Mouse (Mus musculus) layer of hippocampus, postnatal 25 days (tissue): ENCODE results near the gene Kif21b. TPM values are rescaled to one million over a fixed set of nuclear protein-coding genes. Genes with fewer than 3 reads are reported as not detected.

Experiments
- DNase-seq, 2 experiments: peaks; one replicate each; pipeline ENCODE4 v3.0.0; 2022; ENCODE audit warnings: mixed read lengths in 2 of 2, low spot score in 1 of 2; ENCODE audit errors: extremely low spot score in 1 of 2
- total RNA-seq, 2 experiments: library from RNA; stranded (reverse); gene quantifications; 2 replicates each; pipeline ENCODE4 v1.2.3; 2021

Kif21b gene
- total RNA-seq, 2 experiments from 2014 or later = 35.0 to 54.8 TPM

DNA sequence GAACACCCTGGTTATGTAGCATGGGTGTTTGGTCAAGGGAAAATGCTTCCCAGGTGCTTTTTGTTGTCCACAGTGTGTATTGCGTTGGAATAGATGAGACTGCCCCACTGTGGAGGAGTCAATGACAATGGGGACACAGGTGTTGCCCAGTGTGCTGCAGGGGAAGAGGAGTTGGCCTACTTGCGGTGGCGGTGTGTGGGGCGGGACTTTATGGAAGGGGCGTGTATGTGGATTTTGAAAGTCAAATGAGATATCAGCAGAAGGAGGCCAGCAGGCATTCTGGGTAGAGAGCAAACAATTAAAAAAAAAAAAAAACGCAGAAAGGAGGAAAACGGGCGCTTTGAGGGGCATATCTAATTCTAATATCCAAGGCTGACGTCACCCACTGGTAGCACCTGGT, 18.5 kb downstream of the Kif21b start:
- DNase-seq = no peak

DNA sequence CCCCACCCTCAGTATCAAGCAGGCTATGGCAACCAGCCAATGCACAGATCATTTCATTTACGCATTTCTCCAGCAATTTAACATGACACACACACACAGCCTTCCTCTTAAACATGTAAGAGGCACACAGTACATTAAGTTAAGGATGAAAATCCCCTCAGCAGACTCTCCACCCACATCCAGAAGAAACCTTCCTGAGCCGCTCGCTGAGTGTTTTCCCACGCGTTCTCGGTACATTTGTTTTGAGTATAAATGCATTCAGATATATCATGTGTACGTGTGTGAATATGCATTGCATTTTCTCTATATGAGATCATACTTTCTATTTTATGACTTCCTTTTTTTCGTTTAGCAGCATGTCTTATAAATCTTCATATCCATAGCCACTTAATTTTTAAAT, 20.2 kb downstream of the Kif21b start:
- DNase-seq = no peak

DNA sequence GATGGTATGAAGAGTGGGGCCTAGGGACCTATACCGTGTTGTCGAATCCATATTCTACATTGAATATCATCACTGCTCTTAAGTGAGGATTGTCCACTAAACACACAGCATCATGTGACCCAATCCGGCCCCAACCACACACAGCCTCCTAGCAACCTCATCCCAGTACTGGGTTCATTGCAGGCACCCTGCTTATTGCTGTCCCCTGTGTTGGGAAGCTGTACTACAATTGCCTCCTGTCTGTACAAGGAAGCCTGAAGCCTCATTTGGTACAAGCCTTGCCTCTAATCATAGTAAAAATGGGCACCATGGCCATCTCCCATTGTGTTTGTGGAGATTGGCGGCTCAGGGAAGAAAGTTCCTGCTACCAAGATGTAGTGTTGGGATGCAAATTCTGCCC, 25.1 kb downstream of the Kif21b start:
- DNase-seq = no peak

DNA sequence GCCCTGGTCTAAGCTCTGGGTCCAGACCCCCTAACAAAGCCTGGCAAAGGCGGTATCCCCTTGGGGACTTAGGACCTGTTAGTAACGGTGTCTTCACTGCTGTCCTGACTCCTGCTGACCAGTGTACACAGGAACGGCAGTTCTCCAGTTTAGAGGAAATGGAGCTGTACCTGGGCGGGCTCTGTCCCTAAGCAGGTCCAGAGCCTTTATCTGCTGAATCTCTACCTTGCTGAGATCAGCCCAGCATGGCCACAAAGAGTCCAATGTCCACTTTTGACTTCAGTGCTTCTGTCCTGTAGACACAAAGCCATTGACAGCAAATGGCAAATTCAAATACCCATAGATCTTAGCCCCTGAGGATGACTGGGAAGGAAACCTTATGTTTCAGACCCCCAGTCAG, 25.8 kb downstream of the Kif21b start:
- DNase-seq = no peak

DNA sequence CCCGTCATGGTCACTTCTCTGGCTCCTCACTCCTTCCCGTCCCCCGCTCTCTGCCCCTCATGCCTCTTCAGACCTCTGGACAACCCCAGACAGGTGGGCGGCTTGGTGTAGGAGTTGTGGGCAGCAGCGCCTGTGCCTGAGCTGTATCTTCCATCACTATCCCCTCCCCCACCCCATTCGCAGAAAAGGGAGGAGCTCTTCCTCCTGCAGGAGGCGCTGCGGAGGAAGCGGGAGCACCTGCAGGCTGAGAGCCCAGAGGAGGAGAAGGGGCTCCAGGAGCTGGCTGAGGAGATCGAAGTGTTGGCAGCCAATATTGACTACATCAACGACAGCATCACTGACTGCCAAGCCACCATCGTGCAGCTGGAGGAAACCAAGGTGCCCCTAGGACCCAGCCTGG, 28.6 kb downstream of the Kif21b start:
- no peak for DNase-seq

DNA sequence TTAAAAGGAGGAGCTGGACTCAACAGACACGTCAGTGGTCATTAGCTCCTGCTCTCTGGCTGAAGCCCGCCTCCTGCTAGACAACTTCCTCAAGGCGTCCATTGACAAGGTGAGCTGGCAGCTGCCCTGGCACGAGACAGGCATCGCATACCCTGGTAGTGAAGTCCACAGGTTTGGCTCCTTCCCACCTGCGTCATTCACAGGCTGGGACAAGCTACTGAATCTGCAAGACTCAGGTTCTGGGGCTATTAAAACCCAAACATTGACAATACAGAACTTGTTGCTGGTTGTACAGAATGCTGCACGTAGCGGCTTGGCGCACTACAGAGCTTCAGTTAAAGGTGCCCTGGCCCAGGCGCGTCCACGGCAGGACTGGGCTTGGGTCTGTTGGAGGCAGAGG, 29.1 kb downstream of the Kif21b start:
- no peak for DNase-seq

DNA sequence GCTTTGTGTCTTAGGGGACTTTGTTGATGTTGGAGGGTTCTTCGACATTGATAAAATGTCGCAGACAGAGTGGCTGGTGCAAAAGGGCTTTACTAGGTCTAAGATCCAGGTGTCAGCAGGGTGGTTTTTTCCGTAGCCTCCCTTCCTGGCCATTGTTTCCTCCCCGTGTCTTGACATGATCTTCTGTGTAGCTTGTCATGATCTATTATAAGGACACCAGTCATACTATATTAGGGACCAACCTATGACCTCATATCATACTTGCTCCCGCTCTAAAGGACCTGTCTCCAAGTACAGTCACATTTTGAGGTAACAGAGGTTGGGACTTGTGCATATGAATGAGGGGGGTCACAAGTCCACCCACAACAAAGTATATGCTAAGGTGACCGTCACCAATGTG, 29.7 kb downstream of the Kif21b start:
- no peak for DNase-seq

DNA sequence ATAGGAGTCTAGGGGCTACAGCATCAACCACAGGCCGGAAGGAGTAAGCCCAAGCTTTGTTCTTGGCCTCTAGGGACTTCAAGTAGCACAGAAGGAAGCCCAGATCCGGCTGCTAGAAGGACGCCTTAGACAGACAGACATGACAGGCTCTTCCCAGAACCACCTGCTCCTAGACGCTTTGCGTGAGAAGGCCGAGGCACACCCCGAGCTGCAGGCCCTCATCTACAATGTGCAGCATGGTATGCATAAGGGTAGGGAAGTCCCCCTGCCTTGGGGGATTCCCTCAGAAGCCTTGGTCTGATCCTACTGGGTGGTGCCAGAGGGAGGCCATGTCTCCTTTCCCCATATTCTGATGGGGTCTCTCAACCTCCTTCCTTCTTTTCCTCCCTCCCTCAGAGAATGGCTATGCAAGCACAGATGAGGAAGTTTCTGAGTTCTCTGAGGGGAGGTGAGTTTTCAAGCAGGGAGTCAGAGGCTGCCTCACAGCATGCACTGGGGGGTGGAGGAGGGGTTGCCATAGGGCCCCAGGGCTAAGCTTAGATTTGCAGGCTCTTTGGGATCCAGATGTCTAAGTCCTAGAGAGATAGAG, 30.2 kb downstream of the Kif21b start:
- DNase-seq = no peak

DNA sequence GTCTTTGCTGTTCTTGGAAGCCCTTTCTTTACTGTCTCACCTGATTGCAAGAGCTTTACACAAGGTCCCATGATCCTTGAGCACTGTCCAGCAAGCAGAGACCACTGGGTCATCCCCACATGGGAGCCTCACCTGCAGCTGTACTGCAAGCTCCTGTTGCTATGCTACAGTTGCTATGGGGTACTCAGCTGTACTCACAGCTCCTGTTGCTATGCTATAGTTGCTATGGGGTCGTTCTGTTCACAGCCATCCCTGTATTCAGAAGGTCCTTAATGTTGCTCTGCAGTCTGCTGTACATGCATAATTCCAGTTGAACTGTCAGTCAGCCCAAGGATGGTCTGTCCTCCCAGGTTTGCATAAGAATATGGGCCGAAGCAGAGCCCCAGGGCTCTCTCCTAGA, 34.2 kb downstream of the Kif21b start:
- DNase-seq = no peak

DNA sequence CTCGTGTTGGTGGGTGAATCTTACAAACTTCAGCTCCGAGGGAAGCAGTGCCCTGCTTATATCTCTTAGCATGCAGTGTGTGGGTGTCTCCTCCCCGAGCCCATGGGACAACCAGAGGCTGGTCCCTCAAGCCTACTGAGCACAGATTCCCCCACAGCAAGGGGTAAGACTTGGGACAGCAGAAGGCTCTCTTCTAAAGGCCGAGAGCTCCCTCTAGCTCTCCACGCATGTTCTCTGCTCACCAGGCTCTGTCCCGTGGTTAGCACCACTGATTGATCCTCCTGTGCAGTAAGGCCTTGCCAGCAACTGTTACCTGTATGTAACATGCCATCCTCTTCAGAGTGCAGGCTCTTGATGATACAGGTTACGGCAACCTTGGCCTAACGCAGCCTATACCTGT, 36.5 kb downstream of the Kif21b start:
- DNase-seq = peak in 1 of 2 experiments; percentile 32

DNA sequence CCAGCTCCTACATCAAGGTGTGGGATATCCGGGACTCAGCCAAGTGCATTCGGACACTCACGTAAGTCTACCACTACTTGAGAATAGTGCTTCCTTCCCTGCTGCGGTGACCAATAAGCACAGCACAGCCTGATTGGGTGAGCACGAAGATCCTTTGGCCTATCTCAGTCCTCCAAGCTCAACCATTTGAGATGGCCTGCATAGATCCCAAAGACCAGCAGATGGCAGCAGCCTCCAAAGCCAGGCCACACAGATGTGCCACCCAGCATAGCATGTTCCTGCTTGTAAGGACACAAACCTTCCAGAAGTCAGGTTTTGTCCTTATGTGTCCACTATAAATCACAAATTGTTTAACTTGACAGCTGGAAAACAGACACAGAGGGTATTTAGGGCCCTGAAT, 38.9 kb downstream of the Kif21b start:
- DNase-seq = peak in 1 of 2 experiments; percentile 70

DNA sequence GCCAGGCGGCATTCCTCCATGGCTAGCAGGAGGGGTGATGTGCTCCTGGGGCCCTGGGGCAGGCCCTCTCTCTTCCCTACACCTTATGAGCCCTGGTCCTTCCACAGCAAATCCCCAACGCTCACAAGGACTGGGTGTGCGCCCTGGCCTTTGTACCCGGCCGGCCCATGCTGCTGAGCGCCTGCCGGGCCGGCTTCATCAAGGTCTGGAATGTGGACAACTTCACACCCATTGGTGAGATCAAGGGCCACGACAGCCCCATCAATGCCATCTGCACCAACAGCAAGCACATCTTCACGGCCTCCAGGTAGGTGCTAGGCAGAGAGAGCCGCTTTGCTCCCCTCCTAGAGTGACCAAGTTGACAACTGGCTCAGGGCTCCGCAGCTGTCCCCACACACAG, 41.5 kb downstream of the Kif21b start:
- DNase-seq = no peak

DNA sequence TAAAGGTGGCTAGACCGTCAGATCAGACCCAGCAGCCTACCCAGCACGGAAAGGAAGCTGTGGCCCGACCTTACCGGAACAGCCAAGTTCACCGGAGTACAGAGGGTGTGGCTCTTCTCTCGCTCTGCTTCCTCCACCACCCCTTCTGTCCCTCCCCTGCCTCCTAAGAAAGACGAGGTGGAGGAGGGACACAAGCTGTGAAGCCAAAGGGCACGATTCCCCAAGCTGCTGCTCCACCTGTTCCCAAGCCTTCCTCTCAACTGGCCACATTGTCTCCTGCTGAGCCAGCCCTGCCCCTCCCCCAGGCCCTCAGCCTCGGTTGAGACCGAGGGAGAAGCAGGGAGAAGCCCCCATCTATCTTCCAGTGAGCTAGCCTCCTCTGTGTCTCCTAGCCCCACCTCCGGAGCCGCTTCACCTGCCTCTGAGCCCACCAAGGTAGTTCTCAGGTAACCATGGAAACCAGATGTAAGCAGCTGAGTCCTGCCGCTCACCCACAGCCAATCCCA, 43.0 kb downstream of the Kif21b start:
- DNase-seq = no peak

DNA sequence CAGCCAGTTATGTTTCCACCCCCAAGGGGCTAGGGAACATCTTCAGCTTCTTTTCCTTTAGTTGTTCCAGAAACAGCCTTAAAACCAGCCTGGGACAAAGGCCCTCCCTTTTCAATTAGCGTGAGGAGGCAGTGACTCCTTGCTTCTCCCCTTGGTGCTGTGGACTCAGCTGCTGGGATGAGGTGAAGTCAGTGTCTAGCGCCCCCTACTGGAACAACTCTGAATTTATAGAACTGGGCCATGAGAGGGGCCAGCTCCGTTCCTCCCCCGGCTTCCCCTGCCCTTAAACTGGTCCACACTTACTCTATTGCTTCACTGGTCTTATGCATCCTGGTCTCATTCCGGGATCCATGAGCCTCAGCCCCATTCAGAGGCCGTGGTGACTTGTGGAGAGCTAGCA, 44.0 kb downstream of the Kif21b start:
- DNase-seq = peak in 1 of 2 experiments; percentile 60

DNA sequence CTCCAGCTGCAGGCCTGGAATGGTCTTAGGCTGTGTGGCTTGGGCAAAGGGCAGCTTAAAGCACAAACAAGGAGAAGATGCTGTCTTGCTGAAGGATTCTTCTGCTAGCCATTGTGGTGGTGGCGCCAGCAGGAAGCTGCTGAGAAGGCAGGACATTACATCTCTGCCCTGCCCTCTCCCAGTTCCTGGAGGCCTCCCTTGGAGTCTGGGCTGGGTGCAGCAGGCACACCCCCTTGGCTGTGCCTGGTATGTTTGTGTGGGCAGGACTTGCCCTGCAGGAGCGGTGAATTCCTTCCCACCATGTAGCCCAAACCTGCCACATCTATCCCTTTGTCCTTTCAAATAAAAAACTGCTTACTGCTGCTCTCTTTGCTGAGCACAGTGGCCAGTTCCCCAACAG, 45.9 kb downstream of the Kif21b start:
- DNase-seq = no peak

DNA sequence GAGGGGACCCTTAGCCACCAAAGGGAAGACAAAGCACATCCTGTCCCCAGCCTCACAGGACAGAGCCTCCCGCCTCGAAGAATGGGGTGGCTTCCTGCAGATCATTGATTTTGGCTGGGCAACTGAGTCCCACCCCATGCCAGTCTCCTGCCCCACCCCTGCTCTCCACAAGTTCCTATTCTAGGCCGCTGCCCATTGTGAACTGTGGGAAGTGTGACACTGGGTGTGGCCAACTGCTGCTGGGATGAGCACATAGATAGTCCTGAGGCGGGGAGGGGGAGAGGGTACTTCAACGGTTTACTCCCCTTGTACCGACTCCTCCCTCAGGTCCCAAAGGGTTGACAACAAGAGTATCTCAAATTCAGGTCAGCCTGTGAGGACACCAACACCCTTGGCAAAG, 47.6 kb downstream of the Kif21b start:
- no peak for DNase-seq

DNA sequence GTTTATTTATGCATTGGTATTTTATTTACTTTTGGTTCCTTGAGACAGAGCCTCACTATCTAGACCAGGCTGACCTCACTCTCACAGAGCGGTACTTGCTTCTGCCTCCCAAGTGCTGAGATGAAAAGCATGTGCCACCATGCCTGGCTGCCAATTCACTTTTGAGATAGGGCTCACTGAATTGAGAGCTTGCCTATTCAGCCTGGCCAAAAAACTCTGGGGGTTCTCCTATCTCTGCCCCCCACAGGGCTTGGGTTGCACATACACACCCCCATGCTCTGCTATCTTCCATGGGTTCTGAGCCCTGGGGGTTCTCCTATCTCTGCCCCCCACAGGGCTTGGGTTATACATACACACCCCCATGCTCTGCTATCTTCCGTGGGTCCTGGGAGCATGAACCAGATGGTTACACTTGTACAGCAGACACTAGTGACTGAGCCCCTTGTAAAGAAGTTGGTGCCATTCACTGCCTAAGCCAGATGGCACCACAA, 48.4 kb downstream of the Kif21b start:
- DNase-seq = no peak

DNA sequence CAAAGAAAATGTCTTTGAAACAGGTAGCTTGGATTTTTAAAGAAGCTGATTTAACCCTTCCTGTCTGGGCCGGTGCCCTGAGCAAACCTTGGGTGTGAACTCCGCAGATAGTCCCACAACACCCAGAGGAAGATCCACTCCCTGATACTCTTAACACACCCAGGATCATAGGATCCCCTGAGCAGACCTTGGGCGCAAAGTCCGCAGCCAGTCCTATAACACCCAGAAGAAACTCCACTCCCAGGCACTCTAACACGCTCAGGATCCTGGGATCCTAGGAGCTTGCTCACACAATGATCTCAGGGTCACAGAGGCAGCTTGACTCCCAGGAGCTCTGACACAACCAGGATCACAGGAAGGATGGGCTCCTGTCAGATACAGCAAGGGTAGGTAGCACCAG, 58.8 kb downstream of the Kif21b start:
- DNase-seq = no peak

DNA sequence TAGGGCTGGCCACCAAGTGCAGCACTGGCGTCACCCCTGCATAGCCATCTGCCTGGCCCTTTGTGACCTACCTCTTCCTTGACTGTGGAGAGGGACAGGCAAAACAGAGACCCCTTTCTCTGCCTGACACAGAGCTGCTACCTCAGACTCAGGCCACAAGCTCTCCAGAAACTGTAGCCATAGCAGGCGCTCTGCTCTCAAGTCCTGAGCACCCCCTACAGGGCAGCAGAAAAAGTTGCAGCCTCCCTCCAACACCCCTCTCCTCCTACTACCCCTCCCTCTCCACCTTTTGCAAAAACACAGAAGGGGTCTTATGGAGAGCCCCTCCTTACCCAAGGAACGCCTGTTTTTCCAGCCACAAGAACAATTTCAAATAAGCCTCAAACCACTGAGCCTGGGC, 81.6 kb downstream of the Kif21b start, which contains the start of gene Mroh3:
Gene Mroh3, minus strand, starts transcription at position 26 of the 400 bp plus-strand sequence.
- peak in 1 of 2 experiments; percentile 47 for DNase-seq

DNA sequence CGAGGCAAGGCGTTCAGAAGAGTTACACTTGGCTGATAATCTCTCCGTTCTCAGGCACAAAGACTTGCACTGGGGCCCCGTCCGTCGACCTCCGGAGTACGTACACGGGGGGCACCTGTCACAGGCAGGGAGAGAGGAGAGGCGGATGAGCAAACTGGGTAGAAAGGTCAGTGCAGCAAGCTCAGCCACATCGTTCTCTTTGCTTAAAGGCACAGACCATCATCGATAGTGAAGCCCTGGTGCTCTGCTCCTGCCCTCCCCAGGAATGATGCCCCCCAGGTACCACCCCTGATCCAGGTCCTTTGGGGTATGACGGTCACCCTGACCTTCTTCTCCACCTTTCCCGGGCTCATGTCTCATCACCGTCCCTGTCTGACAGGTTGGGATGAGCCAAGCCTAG, 83.1 kb downstream of the Kif21b start:
- no peak for DNase-seq

DNA sequence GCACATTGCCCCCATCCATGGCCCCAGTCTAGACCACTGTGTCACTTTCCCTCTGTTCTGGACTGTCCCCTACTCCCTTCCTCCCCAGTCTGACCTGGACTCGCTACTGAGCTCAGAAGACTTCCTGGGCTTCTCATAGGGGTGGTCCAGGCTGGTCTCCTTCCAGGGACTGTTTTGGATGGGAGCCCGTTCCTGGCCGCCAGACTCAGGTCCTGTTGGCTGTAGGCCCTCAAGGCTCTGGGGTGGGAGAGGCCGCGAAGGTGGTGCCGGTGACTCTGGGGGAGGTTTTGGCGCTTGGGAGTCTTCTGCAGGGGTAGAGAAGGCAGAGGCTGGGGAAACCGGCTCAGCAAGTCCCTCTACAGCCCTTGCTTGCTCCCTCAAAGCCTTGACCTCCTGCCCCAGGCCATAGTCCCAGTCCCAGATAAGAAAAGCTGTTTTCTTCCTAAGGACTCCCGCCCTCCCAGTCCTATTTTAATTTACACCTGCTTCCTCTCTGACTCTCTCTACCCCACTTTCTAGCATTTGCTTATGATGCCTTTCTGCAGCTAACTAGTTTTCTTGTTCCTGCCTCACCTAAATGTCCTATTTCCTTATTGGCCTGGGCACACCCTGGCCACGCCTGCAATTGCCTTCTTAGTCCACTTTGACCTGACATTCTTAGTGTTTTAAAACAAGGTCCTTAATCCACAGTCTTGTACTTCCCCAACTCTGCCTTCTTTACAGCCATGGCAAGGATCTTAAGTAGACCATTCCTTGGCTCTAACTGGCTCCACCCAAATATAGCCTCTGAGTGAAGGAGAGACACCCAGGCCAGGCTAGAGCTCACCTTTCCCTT, 89.1 kb downstream of the Kif21b start:
- no peak for DNase-seq

DNA sequence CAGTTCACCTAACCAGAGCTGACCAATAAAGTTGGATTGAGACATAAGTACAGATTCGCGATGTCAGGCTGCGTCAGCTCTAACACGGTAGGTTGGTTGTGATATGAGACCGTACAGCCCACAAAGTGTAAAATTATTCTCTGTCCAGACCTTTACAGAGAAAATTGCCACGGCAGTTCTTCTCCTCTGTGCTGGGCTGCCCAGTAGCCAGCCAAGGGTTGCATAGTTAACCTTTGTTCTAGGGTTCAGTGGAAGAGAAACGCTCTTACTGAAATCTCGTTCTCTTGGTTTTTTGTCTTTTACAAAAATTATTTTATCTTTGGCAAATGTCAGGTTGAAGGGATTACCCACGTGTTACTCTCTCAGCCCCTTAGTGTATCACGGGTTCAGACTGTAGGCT, 91.2 kb downstream of the Kif21b start:
- no peak for DNase-seq
